Mouse (Mus musculus) CH12.LX (cell line): Measurements from ENCODE around the gene Usp40.

Source experiments
- E2F4 ChIP-seq: IDR thresholded peaks from 2 replicates; pipeline ENCODE4 v1.6.1; 2011; ENCODE audit warnings: low read depth, low read length, improper control_type of control experiment; ENCODE audit not compliant: insufficient replicate concordance
- JUND ChIP-seq: conservative IDR thresholded peaks from 2 replicates; pipeline ENCODE4 v1.6.1; 2011; ENCODE audit warnings: low read depth, low read length, improper control_type of control experiment
- NRF1 ChIP-seq: IDR thresholded peaks from 2 replicates; pipeline ENCODE4 v1.6.1; 2014; ENCODE audit warnings: low read depth, mild to moderate bottlenecking, inconsistent platforms, low read length, improper control_type of control experiment, moderate library complexity
- POLR2A ChIP-seq: IDR thresholded peaks from 2 replicates; pipeline ENCODE4 v1.6.1; 2011; ENCODE audit warnings: low read depth, mild to moderate bottlenecking, improper control_type of control experiment, low read length
- SIN3A ChIP-seq: IDR thresholded peaks from 2 replicates; pipeline ENCODE4 v1.6.1; 2012; ENCODE audit warnings: low read length, improper control_type of control experiment, inconsistent platforms
- SMC3 ChIP-seq: IDR thresholded peaks from 2 replicates; pipeline ENCODE4 v1.6.1; 2011; ENCODE audit warnings: low read depth, low read length, improper control_type of control experiment

DNA sequence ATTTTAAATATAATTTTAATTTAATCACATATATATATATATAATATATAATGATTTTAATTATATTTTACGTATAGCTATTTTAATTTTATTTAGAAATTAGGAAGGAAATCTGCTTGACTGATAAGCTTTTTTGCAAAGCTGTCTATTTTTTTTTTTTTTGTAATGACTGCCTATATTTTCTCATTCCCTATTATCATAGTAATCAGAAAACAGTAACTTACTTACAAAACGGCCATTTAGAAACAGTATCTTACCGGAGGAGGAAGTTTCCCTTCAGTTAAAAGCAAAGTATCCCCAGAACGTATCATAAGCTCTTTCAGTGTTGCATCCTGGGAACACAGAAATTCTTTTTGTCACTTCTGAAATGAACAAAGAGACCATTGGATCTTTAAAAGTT, 48.8 kb downstream of the Usp40 start:
- TF ChIP-seq POLR2A (no peak), SIN3A (no peak), E2F4 (no peak), SMC3 (no peak), JUND (no peak), NRF1 (no peak)
